ENCODE assay signal across 11 mouse cellular contexts in genomic region chr5:118076721-118077592, GRCm38 (mm10). TPM values are rescaled to one million over a fixed set of nuclear protein-coding genes. Genes with fewer than 3 reads are reported as not detected.
A peak's percentile ranks its signal among the peaks of the same experiment; 100 is the strongest.
DNase-seq lines count a peak whose midpoint lies in the region; ATAC-seq and TF ChIP-seq lines count a peak whose summit lies in the region.
"Had no signal": no experiment of that assay in that cellular context is flagged by ENCODE, and none has a peak within 500 bp of the region (broad histone marks: within the 10 kb centered on the region; RNA-seq: fewer than 3 reads in every experiment).

No protein-coding gene starts in this region.

- no peaks in the 10 kb centered on the region for H3K27me3 ChIP-seq in heart, adult 2 months (ENCODE audit: control insufficient read depth, insufficient read depth, low read length)
- H3K27me3 ChIP-seq in lung, postnatal 0 days (replicated peaks; ENCODE audit: insufficient read depth, low read length), result no peaks in the 10 kb centered on the region
- H3K27me3 ChIP-seq in forebrain, embryonic 14.5 days (replicated peaks; ENCODE audit: control insufficient read depth, insufficient read depth, low read length), result no peaks in the 10 kb centered on the region
- no peaks in the 10 kb centered on the region for H3K27me3 ChIP-seq in neural tube, embryonic 15.5 days (replicated peaks)

- no peak overlapping the region for H3K9ac ChIP-seq in heart, adult 2 months (ENCODE audit: low read depth, low read length)
- H3K9ac ChIP-seq in lung, postnatal 0 days (replicated peaks; ENCODE audit: low read depth), result no peak overlapping the region
- 0 out of 2 replicates have a peak overlapping the region, but pooled peaks have one; percentile 17 for H3K9ac ChIP-seq in forebrain, embryonic 14.5 days (ENCODE audit: low read length)
- no peak overlapping the region for H3K9ac ChIP-seq in neural tube, embryonic 15.5 days (replicated peaks)

- H3K36me3 ChIP-seq in heart, adult 2 months (ENCODE audit: control insufficient read depth, insufficient read depth, low read length), result no peaks in the 10 kb centered on the region
- H3K36me3 ChIP-seq in lung, postnatal 0 days (ENCODE audit: insufficient read depth, low read length), result peaks cover 21% of the 10 kb centered on the region
- H3K36me3 ChIP-seq in forebrain, embryonic 14.5 days (ENCODE audit: control insufficient read depth, insufficient read depth, low read length), result peaks cover 18% of the 10 kb centered on the region; the same call in 1 of the 2 replicates
- H3K36me3 ChIP-seq in neural tube, embryonic 15.5 days, result peaks cover 23% of the 10 kb centered on the region

- TF ChIP-seq EP300 in heart, adult 2 months (IDR thresholded peaks at IDR 0.05; ENCODE audit: insufficient read depth, low read depth, low read length), result no peak
- no peak for TF ChIP-seq EP300 in lung, postnatal 0 days (IDR thresholded peaks at IDR 0.05)

- ATAC-seq in lung, postnatal 0 days, result no peak
- peak; percentile 27; the same call in 1 of the 2 replicates for ATAC-seq in forebrain, embryonic 14.5 days
- ATAC-seq in neural tube, embryonic 15.5 days (ENCODE audit: low FRiP score), result peak; percentile 51; the same call in 1 of the 2 replicates
- ATAC-seq: CD4-positive, CD25-positive, alpha-beta regulatory T cell, adult 4 months had no signal

- TF ChIP-seq POLR2A in heart, adult 2 months (IDR thresholded peaks at IDR 0.05; ENCODE audit: insufficient read depth, low read depth, low read length), result no peak

- no peak overlapping the region for H3K4me2 ChIP-seq in lung, postnatal 0 days (replicated peaks; ENCODE audit: low read depth, low read length)
- no peak overlapping the region for H3K4me2 ChIP-seq in forebrain, embryonic 14.5 days (ENCODE audit: low read length)
- H3K4me2 ChIP-seq in neural tube, embryonic 15.5 days, result no peak overlapping the region

- H3K27ac ChIP-seq in heart, adult 2 months, result no peak overlapping the region
- no peak overlapping the region for H3K27ac ChIP-seq in lung, postnatal 0 days (ENCODE audit: low read length)
- peak overlapping the region; percentile 80 for H3K27ac ChIP-seq in forebrain, embryonic 14.5 days (ENCODE audit: low read depth, low read length)
- peak overlapping the region; percentile 56 for H3K27ac ChIP-seq in neural tube, embryonic 15.5 days (replicated peaks)

- intact Hi-C loops in heart, adult 2 months (cut with DNase I), result no loop called here

- no peaks in the 10 kb centered on the region for H3K9me3 ChIP-seq in lung, postnatal 0 days (ENCODE audit: low read length)
- no peaks in the 10 kb centered on the region for H3K9me3 ChIP-seq in forebrain, embryonic 14.5 days (replicated peaks; ENCODE audit: control insufficient read depth, low read length)
- no peaks in the 10 kb centered on the region for H3K9me3 ChIP-seq in neural tube, embryonic 15.5 days (replicated peaks)

- no peaks in the 10 kb centered on the region for H3K79me2 ChIP-seq in heart, adult 2 months (replicated peaks; ENCODE audit: control insufficient read depth, insufficient read depth, low read length)

- H3K4me1 ChIP-seq in heart, adult 2 months (ENCODE audit: control insufficient read depth, insufficient read depth, low read length), result peaks cover 1% of the 10 kb centered on the region; the same call in 1 of the 2 replicates
- no peaks in the 10 kb centered on the region for H3K4me1 ChIP-seq in lung, postnatal 0 days (ENCODE audit: insufficient read depth, low read depth, low read length)
- peaks cover 66% of the 10 kb centered on the region for H3K4me1 ChIP-seq in forebrain, embryonic 14.5 days (ENCODE audit: control insufficient read depth, insufficient read depth, low read length)
- H3K4me1 ChIP-seq in neural tube, embryonic 15.5 days, result peaks cover 63% of the 10 kb centered on the region

- WGBS in heart, adult 2 months, result 57% methylated on average over 15 of the region's 15 CpGs
- WGBS in lung, postnatal 0 days, result 77% methylated on average over 15 of the region's 15 CpGs
- WGBS in forebrain, embryonic 14.5 days, result 48% methylated on average over 15 of the region's 15 CpGs
- WGBS in neural tube, embryonic 15.5 days, result 61% methylated on average over 15 of the region's 15 CpGs

- peak; percentile 37 for TF ChIP-seq CTCF in heart, adult 2 months (IDR thresholded peaks at IDR 0.05)
- no peak for TF ChIP-seq CTCF in lung, postnatal 0 days (IDR thresholded peaks at IDR 0.05)

- DNase-seq in heart, adult 2 months, result no peak
- no peak for DNase-seq in heart, adult 11 months
- peak; percentile 13 for DNase-seq in lung, postnatal 0 days (ENCODE audit: low spot score)
- DNase-seq in lung, postnatal 4 days, result no peak
- peak; percentile 89 for DNase-seq in forebrain, embryonic 14.5 days (ENCODE audit: low spot score)
- DNase-seq in thymus, postnatal 4 days, result no peak
- no peak for DNase-seq in embryo, embryonic 10.5 days (ENCODE audit: low spot score)
- DNase-seq: kidney, adult 2 months; thymus, adult 18-20 months had no signal

- H3K4me3 ChIP-seq in heart, adult 2 months, result no peak overlapping the region
- H3K4me3 ChIP-seq in lung, postnatal 0 days (ENCODE audit: low read depth, low read length), result no peak overlapping the region
- H3K4me3 ChIP-seq in forebrain, embryonic 14.5 days (ENCODE audit: low read depth, low read length), result no peak overlapping the region
- H3K4me3 ChIP-seq in neural tube, embryonic 15.5 days (replicated peaks), result no peak overlapping the region

RNA-seq across cellular contexts. Expression of gene Tesc, which starts 49.4 kb away (rescaled TPM):
- total RNA-seq in heart, adult 2 months (2021), result 100 to 1,000 TPM; 200 to 231 TPM
- 125 and 164 TPM in 2 replicates for polyA plus RNA-seq in heart, adult 2 months (2012; rRNA removed)
- polyA plus RNA-seq in lung, postnatal 0 days (2015; fragmentation: Nextera tagmentation; extraction: Ambion mirVana), result 1.5 and 1.6 TPM in 2 replicates
- polyA plus RNA-seq in forebrain, embryonic 14.5 days (2014; fragmentation: Nextera tagmentation; extraction: Ambion mirVana), result 8.0 and 10.0 TPM in 2 replicates
- 3.5 and 3.9 TPM in 2 replicates for polyA plus RNA-seq in neural tube, embryonic 15.5 days (2015; fragmentation: Nextera tagmentation; extraction: Ambion mirVana)

Comparison
In these comparisons a context has a peak if more than half of its experiments do, and no peak if none do; other contexts are left out.
1. DNase-seq: peak in lung, postnatal 0 days (single experiment) and forebrain, embryonic 14.5 days (single experiment); none in heart, adult 2 months (0 of 2), heart, adult 11 months (single experiment), lung, postnatal 4 days (0 of 2), thymus, postnatal 4 days (single experiment) and embryo, embryonic 10.5 days (single experiment).
2. H3K27ac ChIP-seq: peak in forebrain, embryonic 14.5 days (single experiment) and neural tube, embryonic 15.5 days (single experiment); none in heart, adult 2 months (single experiment) and lung, postnatal 0 days (single experiment).
3. RNA of gene Tesc, which starts 49.4 kb away (polyA plus RNA-seq): 125 to 164 TPM in heart, adult 2 months; 8.0 to 10.0 TPM in forebrain, embryonic 14.5 days, 3.5 to 3.9 TPM in neural tube, embryonic 15.5 days and 1.5 to 1.6 TPM in lung, postnatal 0 days; every median in the first group is over 10 times any median in the second.